Mouse (Mus musculus) myocyte (in vitro differentiated cells): ENCODE data around the gene Lrrc63. TPM values are rescaled to one million over a fixed set of nuclear protein-coding genes. Genes with fewer than 3 reads are reported as not detected.

Source experiments
- H3K27me3 ChIP-seq: one replicate; pipeline ENCODE4 v1.6.1; 2011; ENCODE audit not compliant: control insufficient read depth, insufficient read depth, insufficient read length
- H3K36me3 ChIP-seq: one replicate; pipeline ENCODE4 v1.6.1; 2011; ENCODE audit not compliant: control insufficient read depth, insufficient read depth
- H3K4me2 ChIP-seq: one replicate; pipeline ENCODE4 v1.6.1; 2011; ENCODE audit warnings: low read depth, control low read depth
- H3K4me3 ChIP-seq: one replicate; pipeline ENCODE4 v1.5.1; 2011; ENCODE audit warnings: mild to moderate bottlenecking, control low read depth, moderate library complexity
- H3K79me2 ChIP-seq: one replicate; pipeline ENCODE4 v1.6.1; 2011; ENCODE audit not compliant: control insufficient read depth, insufficient read depth
- H3ac ChIP-seq: one replicate; pipeline ENCODE4 v1.6.1; 2011; ENCODE audit not compliant: control insufficient read depth, insufficient read length
- CEBPB ChIP-seq: IDR thresholded peaks from 2 replicates; pipeline ENCODE4 v1.6.1; 2011; ENCODE audit warnings: mild to moderate bottlenecking, moderate library complexity; ENCODE audit not compliant: poor library complexity, insufficient read depth, severe bottlenecking
- E2F4 ChIP-seq: IDR thresholded peaks from one replicate; pipeline ENCODE4 v1.6.1; 2011; ENCODE audit warnings: mild to moderate bottlenecking, control low read depth, moderate library complexity; ENCODE audit not compliant: insufficient read depth
- MAX ChIP-seq: IDR thresholded peaks from one replicate; pipeline ENCODE4 v1.6.1; 2011; ENCODE audit warnings: low read depth, mild to moderate bottlenecking, control low read depth
- MYOD1 ChIP-seq, 3 experiments: IDR thresholded peaks; one replicate each; pipeline ENCODE4 v1.6.1; 2011; ENCODE audit warnings: control low read depth in 2 of 3, low read depth in 2 of 3, mild to moderate bottlenecking in 2 of 3, moderate library complexity in 1 of 3; ENCODE audit not compliant: insufficient read length in 2 of 3, control insufficient read depth in 1 of 3
- MYOG ChIP-seq, 3 experiments: IDR thresholded peaks; one replicate each; pipeline ENCODE4 v1.6.1; 2011; ENCODE audit warnings: control low read depth in 2 of 3, low read depth in 2 of 3, mild to moderate bottlenecking in 2 of 3; ENCODE audit not compliant: insufficient read length in 2 of 3, control insufficient read depth in 1 of 3, insufficient read depth in 1 of 3
- POLR2A ChIP-seq: IDR thresholded peaks from one replicate; pipeline ENCODE4 v1.6.1; 2011; ENCODE audit warnings: low read depth, mild to moderate bottlenecking, control low read depth, moderate library complexity; ENCODE audit not compliant: insufficient read length
- POLR2AphosphoS2 ChIP-seq: IDR thresholded peaks from one replicate; pipeline ENCODE4 v1.6.1; 2011; ENCODE audit warnings: low read depth, control low read depth; ENCODE audit not compliant: insufficient read length
- REST ChIP-seq: IDR thresholded peaks from one replicate; pipeline ENCODE4 v1.6.1; 2011; ENCODE audit warnings: mild to moderate bottlenecking, control low read depth, moderate library complexity; ENCODE audit not compliant: insufficient read depth, insufficient read length
- SRF ChIP-seq: IDR thresholded peaks from one replicate; pipeline ENCODE4 v1.6.1; 2011; ENCODE audit warnings: low read depth; ENCODE audit not compliant: control insufficient read depth, insufficient read length
- TCF12 ChIP-seq: IDR thresholded peaks from one replicate; pipeline ENCODE4 v1.6.1; 2011; ENCODE audit warnings: mild to moderate bottlenecking, control low read depth; ENCODE audit not compliant: poor library complexity, insufficient read depth, severe bottlenecking
- TCF3 ChIP-seq: IDR thresholded peaks from one replicate; pipeline ENCODE4 v1.6.1; 2011; ENCODE audit warnings: low read depth, control low read depth; ENCODE audit not compliant: insufficient read length
- USF1 ChIP-seq: IDR thresholded peaks from one replicate; pipeline ENCODE4 v1.6.1; 2011; ENCODE audit warnings: low read depth, mild to moderate bottlenecking, control low read depth, moderate library complexity
- polyA plus RNA-seq: library from polyadenylated mRNA; unstranded; fragments of >200 nt; fragmentation: generic; extraction: Trizol; gene quantifications from one replicate; pipeline ENCODE4 v1.2.1, GENCODE M21; 2012; ENCODE audit warnings: missing spikeins

Lrrc63 gene
- polyA plus RNA-seq, 1 experiment: not detected

DNA sequence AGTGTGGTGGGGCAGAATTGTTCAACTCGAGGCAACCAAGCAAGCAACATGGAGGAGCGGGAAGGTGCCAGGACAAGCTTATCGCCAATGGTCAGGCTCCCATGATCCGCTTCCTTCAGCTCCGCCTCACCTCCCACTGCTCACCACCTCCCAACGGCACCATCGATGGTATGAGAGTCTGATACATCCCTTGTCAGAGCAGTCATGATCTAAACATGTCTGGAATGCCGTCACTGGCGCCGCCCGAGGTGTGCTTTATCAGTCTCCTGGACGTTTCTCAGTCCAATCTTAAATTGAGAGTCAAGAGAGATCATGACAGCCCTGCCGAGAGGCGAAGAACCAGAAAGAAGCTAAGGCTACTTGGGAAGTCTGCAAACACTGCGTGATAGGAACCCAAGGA is 59.6 kb downstream of the Lrrc63 start:
- Histone ChIP-seq H3ac (no peak overlapping the region), H3K4me2 (no peak overlapping the region), H3K27me3 (no peaks in the 10 kb centered on the region), H3K4me3 (no peak overlapping the region), H3K36me3 (no peaks in the 10 kb centered on the region), H3K79me2 (no peaks in the 10 kb centered on the region)
- TF ChIP-seq TCF3 (no peak), POLR2AphosphoS2 (no peak), CEBPB (no peak), USF1 (no peak), POLR2A (no peak), MYOD1 (IDR thresholded peaks at IDR 0.05; ENCODE audit: control insufficient read depth in 1 of 3, insufficient read length in 2 of 3, low read depth in 2 of 3) (no peak), TCF12 (no peak), E2F4 (no peak), REST (no peak), SRF (no peak), MAX (no peak), MYOG (IDR thresholded peaks at IDR 0.05; ENCODE audit: control insufficient read depth in 1 of 3, insufficient read depth in 1 of 3, insufficient read length in 2 of 3, low read depth in 2 of 3) (no peak)

DNA sequence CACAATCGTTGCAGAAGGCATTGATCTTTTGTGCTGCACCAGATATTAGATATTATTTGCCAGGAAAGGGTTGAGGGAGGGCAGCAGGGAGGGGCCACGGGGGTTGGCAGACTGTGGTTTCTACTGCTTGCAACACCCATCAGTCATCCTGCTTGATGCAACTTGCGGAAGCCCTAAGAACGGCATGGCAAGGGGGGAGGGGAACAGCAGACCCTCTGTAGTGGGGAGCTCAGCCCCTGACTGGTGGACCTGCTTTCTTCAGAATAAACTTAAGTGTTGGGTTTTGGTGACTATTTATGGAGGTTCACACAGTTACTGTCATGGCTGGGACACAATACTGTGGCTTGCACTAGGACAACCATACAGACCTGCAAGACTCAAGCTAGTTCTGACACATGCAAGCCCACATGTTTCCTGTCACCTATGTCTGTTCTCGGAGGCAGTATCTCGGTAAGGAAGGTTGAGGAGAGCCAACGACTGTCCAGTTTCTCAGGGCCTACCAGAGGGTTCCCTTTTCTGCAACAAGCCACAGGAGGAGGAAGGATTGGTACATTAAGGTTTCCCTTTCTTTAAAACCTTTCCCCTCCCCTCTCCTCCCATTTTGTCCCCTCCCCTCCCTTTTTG is 61.2 kb downstream of the Lrrc63 start:
- TF ChIP-seq MYOD1 (IDR thresholded peaks at IDR 0.05; ENCODE audit: control insufficient read depth in 1 of 3, insufficient read length in 2 of 3, low read depth in 2 of 3) (no peak), CEBPB (peak; percentile 25; the same call in 1 of the 2 replicates)
- H3K4me2 ChIP-seq: no peak overlapping the region
- H3K4me3 ChIP-seq: no peak overlapping the region
- H3K36me3 ChIP-seq: no peaks in the 10 kb centered on the region
- no peaks in the 10 kb centered on the region for H3K79me2 ChIP-seq
- H3ac ChIP-seq: no peak overlapping the region
- H3K27me3 ChIP-seq: no peaks in the 10 kb centered on the region

DNA sequence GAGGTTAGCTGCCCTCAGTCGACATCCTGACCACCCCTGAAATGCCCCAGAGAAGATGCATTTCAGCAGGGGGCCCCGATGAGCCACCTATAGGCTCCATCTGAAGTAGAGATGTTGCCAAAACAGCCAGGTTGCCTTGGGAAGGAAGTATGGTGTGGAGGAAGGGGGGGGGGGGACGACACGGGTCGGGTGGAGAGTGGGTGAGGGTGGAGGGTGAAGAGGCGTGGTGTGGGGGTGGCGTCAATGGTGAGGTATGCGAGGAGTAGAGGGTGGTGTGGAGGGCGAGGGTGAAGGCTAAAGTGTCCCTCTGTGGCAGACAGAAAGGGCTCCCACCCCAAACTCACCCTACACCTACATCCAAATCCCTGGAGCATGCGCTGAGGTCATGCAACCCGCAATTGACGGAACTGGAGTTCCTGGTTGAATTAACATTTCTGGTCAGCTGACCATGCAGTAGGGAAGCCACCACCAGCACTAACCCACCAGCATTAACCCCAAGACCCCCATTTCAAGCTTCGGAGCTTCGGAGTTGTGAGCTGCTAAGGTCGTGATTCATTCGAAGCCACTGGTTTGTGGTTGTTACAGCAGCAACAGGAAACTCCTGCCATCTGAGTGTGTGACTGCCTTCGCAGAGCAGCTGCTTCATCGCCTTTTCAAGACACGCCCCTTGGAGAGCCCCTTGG is 62.1 kb downstream of the Lrrc63 start:
- no peak overlapping the region for H3K4me3 ChIP-seq
- no peaks in the 10 kb centered on the region for H3K36me3 ChIP-seq
- H3ac ChIP-seq: no peak overlapping the region
- H3K79me2 ChIP-seq: no peaks in the 10 kb centered on the region
- TF ChIP-seq REST: no peak
- no peak for TF ChIP-seq MAX
- no peak for TF ChIP-seq POLR2AphosphoS2
- no peak for TF ChIP-seq MYOG (IDR thresholded peaks at IDR 0.05; ENCODE audit: control insufficient read depth in 1 of 3, insufficient read depth in 1 of 3, insufficient read length in 2 of 3, low read depth in 2 of 3)
- TF ChIP-seq TCF3: no peak
- no peak for TF ChIP-seq POLR2A
- no peak for TF ChIP-seq SRF
- H3K4me2 ChIP-seq: no peak overlapping the region
- H3K27me3 ChIP-seq: no peaks in the 10 kb centered on the region

DNA sequence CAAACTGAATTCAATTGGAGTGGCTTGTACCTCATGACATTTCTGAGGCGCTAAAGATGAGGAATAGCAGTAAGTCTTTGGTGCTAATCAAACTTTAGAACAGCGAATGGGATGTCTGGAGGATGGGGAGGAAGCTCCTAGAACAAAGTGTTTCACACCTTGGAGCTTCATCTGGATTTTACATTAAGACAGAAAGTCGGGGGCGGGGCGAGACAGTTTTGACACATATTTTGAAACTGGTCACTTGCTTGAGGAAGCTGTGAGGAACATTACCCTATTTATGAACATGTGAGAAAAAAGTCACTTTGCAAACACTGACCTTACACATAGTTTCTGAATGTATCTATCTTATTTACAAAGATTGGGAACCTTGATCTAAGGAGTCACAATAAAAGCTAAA is 65.5 kb downstream of the Lrrc63 start:
- Histone ChIP-seq H3K36me3 (no peaks in the 10 kb centered on the region), H3K4me3 (no peak overlapping the region), H3K27me3 (no peaks in the 10 kb centered on the region), H3ac (no peak overlapping the region), H3K4me2 (no peak overlapping the region), H3K79me2 (no peaks in the 10 kb centered on the region)
- TF ChIP-seq CEBPB: no peak
- TF ChIP-seq POLR2A: no peak
- TF ChIP-seq E2F4: no peak

DNA sequence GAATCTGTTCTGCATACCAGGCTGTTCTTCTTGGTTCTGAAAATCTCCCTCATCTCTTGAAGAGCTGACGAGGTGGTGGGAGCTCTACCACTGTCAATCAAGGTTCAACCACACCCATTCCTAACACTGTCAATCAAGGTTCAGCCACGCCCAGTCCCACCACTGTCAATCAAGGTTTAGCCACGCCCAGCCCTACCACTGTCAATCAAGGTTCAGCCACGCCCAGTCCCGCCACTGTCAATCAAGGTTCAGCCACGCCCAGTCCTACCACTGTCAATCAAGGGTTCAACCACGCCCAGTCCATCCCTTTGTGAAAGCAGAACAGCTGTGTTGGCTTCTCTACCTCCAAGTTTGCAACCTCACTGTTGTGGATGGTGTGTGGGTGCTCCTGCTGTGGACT is 66.2 kb downstream of the Lrrc63 start:
- TF ChIP-seq POLR2AphosphoS2: no peak
- TF ChIP-seq MYOD1 (IDR thresholded peaks at IDR 0.05; ENCODE audit: control insufficient read depth in 1 of 3, insufficient read length in 2 of 3, low read depth in 2 of 3): peak in 1 of 3 experiments; percentile 25
- no peaks in the 10 kb centered on the region for H3K36me3 ChIP-seq
- H3K4me2 ChIP-seq: no peak overlapping the region
- H3K27me3 ChIP-seq: no peaks in the 10 kb centered on the region
- H3K79me2 ChIP-seq: no peaks in the 10 kb centered on the region
- H3ac ChIP-seq: no peak overlapping the region
- H3K4me3 ChIP-seq: no peak overlapping the region

DNA sequence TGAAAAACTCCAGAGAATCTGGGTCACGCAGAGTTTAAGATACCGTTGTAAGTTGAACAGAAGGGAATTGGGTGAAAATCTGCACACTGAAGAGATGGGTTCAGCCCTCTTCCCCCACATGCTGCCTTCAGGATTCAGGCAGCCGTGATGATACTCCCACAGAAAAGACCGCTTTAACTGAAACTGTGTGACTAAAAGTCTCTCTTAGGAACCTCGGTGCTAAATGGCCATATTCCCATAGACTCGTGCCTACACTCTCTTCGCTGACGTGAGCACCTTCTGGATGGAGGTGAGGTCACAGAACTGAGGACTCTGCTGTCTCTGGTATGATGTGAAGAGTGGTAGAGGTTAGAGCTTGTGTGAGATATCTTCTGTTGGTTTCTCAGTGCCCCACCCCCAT is 66.7 kb downstream of the Lrrc63 start:
- no peak overlapping the region for H3ac ChIP-seq
- no peaks in the 10 kb centered on the region for H3K27me3 ChIP-seq
- no peaks in the 10 kb centered on the region for H3K79me2 ChIP-seq
- H3K36me3 ChIP-seq: no peaks in the 10 kb centered on the region
- TF ChIP-seq CEBPB (no peak), MYOG (IDR thresholded peaks at IDR 0.05; ENCODE audit: control insufficient read depth in 1 of 3, insufficient read depth in 1 of 3, insufficient read length in 2 of 3, low read depth in 2 of 3) (no peak), USF1 (no peak), POLR2A (no peak), TCF12 (no peak), TCF3 (no peak), MYOD1 (IDR thresholded peaks at IDR 0.05; ENCODE audit: control insufficient read depth in 1 of 3, insufficient read length in 2 of 3, low read depth in 2 of 3) (no peak), E2F4 (no peak), MAX (no peak), SRF (no peak), REST (no peak)
- H3K4me2 ChIP-seq: no peak overlapping the region
- H3K4me3 ChIP-seq: no peak overlapping the region
